ENCODE assay signal across 9 mouse cellular contexts in the genomic region with DNA sequence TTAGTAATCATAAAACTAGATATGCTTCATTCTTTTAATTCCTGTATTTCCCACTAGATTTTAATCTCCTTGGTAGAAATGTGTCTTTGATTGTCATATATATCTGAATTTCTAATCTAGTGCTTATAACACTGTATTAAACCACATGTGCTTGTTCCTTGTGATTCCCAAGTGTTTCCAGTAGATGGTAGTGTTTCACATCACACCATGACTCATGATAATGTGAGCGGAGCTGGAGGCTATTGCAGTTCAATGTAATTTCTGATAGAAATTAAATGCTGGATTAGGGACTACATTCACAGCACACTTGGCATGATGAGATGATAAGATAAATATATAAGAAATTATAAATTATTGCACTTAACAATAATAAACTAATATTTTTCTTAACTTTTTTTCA.
A peak's percentile ranks its signal among the peaks of the same experiment; 100 is the strongest.
DNase-seq lines count a peak whose midpoint lies in the region; ATAC-seq and TF ChIP-seq lines count a peak whose summit lies in the region.
"Had no signal": no experiment of that assay in that cellular context is flagged by ENCODE, and none has a peak within 500 bp of the region (broad histone marks: within the 10 kb centered on the region; RNA-seq: fewer than 3 reads in every experiment).

No protein-coding gene starts in this region.

- WGBS in liver, embryonic 13.5 days (ENCODE audit: insufficient replicate concordance), result 30% methylated on average over 1 of the region's 1 CpGs

- no peak overlapping the region for H3K27ac ChIP-seq in left cerebral cortex, adult 2 months
- H3K27ac ChIP-seq in liver, embryonic 13.5 days, result no peak overlapping the region
- H3K27ac ChIP-seq: macrophage had no signal

- H3K9ac ChIP-seq in liver, embryonic 13.5 days, result no peak overlapping the region

- H3K4me3 ChIP-seq in left cerebral cortex, adult 2 months, result no peak overlapping the region
- H3K4me3 ChIP-seq in liver, embryonic 13.5 days (replicated peaks), result no peak overlapping the region

- H3K4me1 ChIP-seq in liver, embryonic 13.5 days (replicated peaks), result no peaks in the 10 kb centered on the region

- intact Hi-C loops in left cerebral cortex, adult 2 months (cut with DNase I), result no loop called here
- intact Hi-C loops in left cerebral cortex, postnatal 4 days (cut with DNase I), result no loop called here

- no peaks in the 10 kb centered on the region for H3K9me3 ChIP-seq in liver, embryonic 13.5 days (replicated peaks)

- TF ChIP-seq CTCF in left cerebral cortex, adult 2 months (IDR thresholded peaks at IDR 0.05), result peak; percentile 56

- DNase-seq in left cerebral cortex, adult 2 months (ENCODE audit: extremely low spot score in 1 of 2, low spot score in 2 of 2), result no peak
- DNase-seq in left cerebral cortex, postnatal 4 days, result no peak
- peak; percentile 63 for DNase-seq in NIH3T3 (ENCODE audit: low read depth)
- DNase-seq in liver, embryonic 13.5 days, result peak; percentile 4
- DNase-seq in telencephalon, adult 2 months (ENCODE audit: low read depth, low spot score), result peak; percentile 22
- DNase-seq in frontal cortex, postnatal 14 days (ENCODE audit: low spot score in 2 of 2), result no peak
- no peak for DNase-seq in right cerebral cortex, postnatal 36 days (ENCODE audit: low spot score in 2 of 2)

- peaks cover 17% of the 10 kb centered on the region for H3K36me3 ChIP-seq in liver, embryonic 13.5 days

- peak; percentile 65; the same call in 1 of the 2 replicates for ATAC-seq in erythroid progenitor cell, adult 5-6 weeks (replicated peaks; ENCODE audit: low FRiP score, poor library complexity, severe bottlenecking)
- 0 out of 2 replicates have a peak, but pooled peaks have one; percentile 55 for ATAC-seq in liver, embryonic 13.5 days (ENCODE audit: low read depth)

- H3K27me3 ChIP-seq in liver, embryonic 13.5 days, result no peaks in the 10 kb centered on the region

- no peak overlapping the region for H3K4me2 ChIP-seq in liver, embryonic 13.5 days

Comparison
In these comparisons a context has a peak if more than half of its experiments do, and no peak if none do; other contexts are left out.
1. DNase-seq: peak in NIH3T3 (single experiment), liver, embryonic 13.5 days (single experiment) and telencephalon, adult 2 months (single experiment); none in left cerebral cortex, adult 2 months (0 of 2), left cerebral cortex, postnatal 4 days (single experiment), frontal cortex, postnatal 14 days (0 of 2) and right cerebral cortex, postnatal 36 days (0 of 2).